Mouse (Mus musculus): ENCODE measurements around the gene Bcat1.

DNA sequence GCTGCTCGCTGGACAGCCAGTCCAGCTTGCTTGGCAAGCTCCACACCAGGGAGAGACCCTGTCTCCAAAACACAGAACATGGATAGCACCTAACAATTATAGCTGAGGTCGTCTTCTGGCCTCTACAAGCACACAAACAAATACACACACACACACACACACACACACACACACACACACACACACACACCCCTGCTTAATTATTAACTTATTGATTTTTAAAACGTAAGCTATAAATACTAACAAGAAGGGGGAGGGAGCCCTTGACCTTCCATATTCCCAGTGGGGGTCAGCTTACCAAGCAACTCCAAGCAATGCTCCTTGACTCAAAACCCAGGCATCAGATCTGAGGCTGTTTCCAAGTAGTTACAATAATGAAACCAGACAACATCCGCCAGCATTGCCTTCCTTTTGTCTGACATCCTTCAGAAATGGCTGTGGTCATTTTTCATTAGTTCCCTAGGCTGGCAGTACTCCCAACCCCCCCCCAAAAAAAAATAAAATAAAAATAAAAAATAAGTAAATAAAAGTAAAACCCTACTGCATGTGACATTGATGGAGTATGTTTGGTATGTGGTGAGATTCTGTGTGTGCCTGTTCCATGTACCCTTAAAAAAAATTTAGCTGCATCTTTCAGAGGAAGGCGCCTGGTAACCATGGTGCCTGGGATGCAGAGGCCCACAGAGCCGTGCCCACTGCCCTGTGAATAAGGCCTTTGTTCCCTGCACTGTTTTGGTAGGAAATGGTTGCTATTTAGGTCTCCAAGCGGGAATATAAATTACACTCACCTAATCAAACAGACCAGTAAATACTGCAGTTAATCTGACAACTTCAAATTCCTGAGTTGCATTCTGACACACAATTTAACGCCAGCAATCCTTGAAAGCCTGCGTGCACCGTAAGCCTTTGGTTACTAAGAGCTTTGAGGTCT lies 131.3 kb downstream of the Bcat1 start:
- TF ChIP-seq CTCF (IDR thresholded peaks at IDR 0.05; ENCODE audit: low read depth, low read length): no peak
- TF ChIP-seq POLR2A (IDR thresholded peaks at IDR 0.05; ENCODE audit: insufficient read depth, low read length): no peak

All from ES-Bruce4 (cell line).